Mouse (Mus musculus) hindbrain, embryonic 15.5 days (tissue): ENCODE measurements at regions not wholly inside any gene's neighbourhood (a gene's known extent, or its start where the extent isn't known, plus 50 kb on each side); places are given as distances from the start of the nearest gene placed in this dataset.

Experiments
- ATAC-seq: fragments of 200-750 bp; cut with Nextera tagmentation; 2 replicates; pipeline ENCODE4 v1.8.0; 2017; ENCODE audit warnings: low read depth, moderate number of reproducible peaks, moderate TSS enrichment; ENCODE audit not compliant: low FRiP score
- H3K27ac ChIP-seq: fragments of 300-500 bp; sonication (generic); replicated peaks from 2 replicates; pipeline ENCODE4 v1.5.1; 2015; ENCODE audit warnings: mild to moderate bottlenecking, inconsistent platforms
- H3K27me3 ChIP-seq: fragments of 300-500 bp; sonication (generic); 2 replicates; pipeline ENCODE4 v1.6.1; 2015; ENCODE audit warnings: control low read depth, inconsistent platforms
- H3K36me3 ChIP-seq: fragments of 300-500 bp; sonication (generic); 2 replicates; pipeline ENCODE4 v1.6.1; 2015; ENCODE audit warnings: control low read depth, inconsistent platforms
- H3K4me1 ChIP-seq: fragments of 300-500 bp; sonication (generic); replicated peaks from 2 replicates; pipeline ENCODE4 v1.6.1; 2015; ENCODE audit warnings: control low read depth, inconsistent platforms
- H3K4me2 ChIP-seq: fragments of 300-500 bp; sonication (generic); 2 replicates; pipeline ENCODE4 v1.6.1; 2015; ENCODE audit warnings: moderate library complexity, mild to moderate bottlenecking, inconsistent platforms
- H3K4me3 ChIP-seq: fragments of 300-500 bp; sonication (generic); 2 replicates; pipeline ENCODE4 v1.5.1; 2015; ENCODE audit warnings: mild to moderate bottlenecking, inconsistent platforms
- H3K9ac ChIP-seq: fragments of 300-500 bp; sonication (generic); 2 replicates; pipeline ENCODE4 v1.6.1; 2015; ENCODE audit warnings: inconsistent platforms
- H3K9me3 ChIP-seq: fragments of 300-500 bp; sonication (generic); 2 replicates; pipeline ENCODE4 v1.6.1; 2016; ENCODE audit warnings: control low read depth, inconsistent platforms
- WGBS: fragments of 180-500 bp; shearing (Covaris S2); methylation state at CpG from one replicate; pipeline ENCODE4 v1.1.7; 2015; 5-methylcytosine and 5-hydroxymethylcytosine counted together

- Histone ChIP-seq H3K4me3 (no peak overlapping the region), H3K9ac (no peak overlapping the region), H3K27ac (no peak overlapping the region), H3K27me3 (no peaks in the 10 kb centered on the region), H3K36me3 (no peaks in the 10 kb centered on the region), H3K4me1 (no peaks in the 10 kb centered on the region), H3K9me3 (no peaks in the 10 kb centered on the region), H3K4me2 (no peak overlapping the region)
- WGBS: 72% methylated on average over 17 of the region's 17 CpGs
- ATAC-seq: no peak
Observed at GRCm38 (mm10) chr10:117531798-117532747, 97.2 kb upstream of the Cpm start.

- Histone ChIP-seq H3K36me3 (no peaks in the 10 kb centered on the region), H3K9me3 (no peaks in the 10 kb centered on the region), H3K9ac (no peak overlapping the region), H3K4me3 (no peak overlapping the region), H3K4me2 (no peak overlapping the region), H3K27ac (no peak overlapping the region), H3K27me3 (no peaks in the 10 kb centered on the region), H3K4me1 (no peaks in the 10 kb centered on the region)
- ATAC-seq: no peak
- 85% methylated on average over 10 of the region's 10 CpGs for WGBS
Observed at GRCm38 (mm10) chr10:117530859-117531602, 98.3 kb upstream of the Cpm start.

- Histone ChIP-seq H3K4me2 (no peak overlapping the region), H3K4me3 (no peak overlapping the region), H3K4me1 (no peaks in the 10 kb centered on the region), H3K27ac (no peak overlapping the region), H3K36me3 (no peaks in the 10 kb centered on the region), H3K27me3 (no peaks in the 10 kb centered on the region), H3K9ac (no peak overlapping the region), H3K9me3 (no peaks in the 10 kb centered on the region)
- no peak for ATAC-seq
- 75% methylated on average over 15 of the region's 15 CpGs for WGBS
Observed at GRCm38 (mm10) chr10:117530007-117530858, 99.1 kb upstream of the Cpm start.

- 79% methylated on average over 7 of the region's 7 CpGs for WGBS
- ATAC-seq: no peak
- H3K9me3 ChIP-seq: no peaks in the 10 kb centered on the region
- H3K36me3 ChIP-seq: no peaks in the 10 kb centered on the region
- no peak overlapping the region for H3K9ac ChIP-seq
- H3K4me3 ChIP-seq: no peak overlapping the region
- no peak overlapping the region for H3K4me2 ChIP-seq
- no peaks in the 10 kb centered on the region for H3K4me1 ChIP-seq
- H3K27me3 ChIP-seq: no peaks in the 10 kb centered on the region
- no peak overlapping the region for H3K27ac ChIP-seq
Observed at GRCm38 (mm10) chr10:117529269-117530006, 99.9 kb upstream of the Cpm start.

GRCm38 (mm10) chr10:117528575-117529268 lies 100.6 kb upstream of the Cpm start:
- Histone ChIP-seq H3K27ac (no peak overlapping the region), H3K4me2 (no peak overlapping the region), H3K36me3 (no peaks in the 10 kb centered on the region), H3K9me3 (no peaks in the 10 kb centered on the region), H3K27me3 (no peaks in the 10 kb centered on the region), H3K4me3 (no peak overlapping the region), H3K9ac (no peak overlapping the region), H3K4me1 (no peaks in the 10 kb centered on the region)
- no peak for ATAC-seq
- WGBS: 86% methylated on average over 8 of the region's 8 CpGs

- Histone ChIP-seq H3K4me2 (no peak overlapping the region), H3K27ac (no peak overlapping the region), H3K27me3 (no peaks in the 10 kb centered on the region), H3K9me3 (no peaks in the 10 kb centered on the region), H3K9ac (no peak overlapping the region), H3K36me3 (no peaks in the 10 kb centered on the region), H3K4me3 (no peak overlapping the region), H3K4me1 (no peaks in the 10 kb centered on the region)
- no peak for ATAC-seq
- WGBS: 92% methylated on average over 6 of the region's 6 CpGs
Observed at GRCm38 (mm10) chr10:117527979-117528378, 101.3 kb upstream of the Cpm start.

GRCm38 (mm10) chr10:117527243-117527642 lies 102.1 kb upstream of the Cpm start:
- Histone ChIP-seq H3K4me3 (no peak overlapping the region), H3K9me3 (no peaks in the 10 kb centered on the region), H3K4me1 (no peaks in the 10 kb centered on the region), H3K9ac (no peak overlapping the region), H3K27me3 (no peaks in the 10 kb centered on the region), H3K27ac (no peak overlapping the region), H3K36me3 (no peaks in the 10 kb centered on the region), H3K4me2 (no peak overlapping the region)
- ATAC-seq: no peak
- WGBS: 93% methylated on average over 5 of the region's 5 CpGs

GRCm38 (mm10) chr10:117526834-117527188 lies 102.5 kb upstream of the Cpm start:
- Histone ChIP-seq H3K27ac (no peak overlapping the region), H3K36me3 (no peaks in the 10 kb centered on the region), H3K4me1 (no peaks in the 10 kb centered on the region), H3K4me3 (no peak overlapping the region), H3K9me3 (no peaks in the 10 kb centered on the region), H3K9ac (no peak overlapping the region), H3K27me3 (no peaks in the 10 kb centered on the region), H3K4me2 (no peak overlapping the region)
- WGBS: 79% methylated on average over 3 of the region's 3 CpGs
- no peak for ATAC-seq

GRCm38 (mm10) chr10:117526008-117526833 lies 103.1 kb upstream of the Cpm start:
- 85% methylated on average over 16 of the region's 16 CpGs for WGBS
- no peak for ATAC-seq
- H3K36me3 ChIP-seq: no peaks in the 10 kb centered on the region
- no peaks in the 10 kb centered on the region for H3K4me1 ChIP-seq
- no peaks in the 10 kb centered on the region for H3K9me3 ChIP-seq
- no peak overlapping the region for H3K4me3 ChIP-seq
- no peak overlapping the region for H3K4me2 ChIP-seq
- no peaks in the 10 kb centered on the region for H3K27me3 ChIP-seq
- H3K9ac ChIP-seq: no peak overlapping the region
- no peak overlapping the region for H3K27ac ChIP-seq

- H3K9ac ChIP-seq: no peak overlapping the region
- H3K4me3 ChIP-seq: no peak overlapping the region
- no peak overlapping the region for H3K4me2 ChIP-seq
- ATAC-seq: no peak
- no peak overlapping the region for H3K27ac ChIP-seq
- no peaks in the 10 kb centered on the region for H3K36me3 ChIP-seq
- H3K27me3 ChIP-seq: no peaks in the 10 kb centered on the region
- WGBS: 57% methylated on average over 3 of the region's 3 CpGs
- H3K9me3 ChIP-seq: no peaks in the 10 kb centered on the region
- H3K4me1 ChIP-seq: no peaks in the 10 kb centered on the region
Observed at GRCm38 (mm10) chr10:117525608-117526007, 103.7 kb upstream of the Cpm start.
